Mouse (Mus musculus) thymus, adult 2 months (tissue): ENCODE measurements around the gene Abl1. TPM values are rescaled to one million over a fixed set of nuclear protein-coding genes. Genes with fewer than 3 reads are reported as not detected.
A peak's percentile ranks its signal among the peaks of the same experiment; 100 is the strongest.

Experiments used
- DNase-seq: peaks from one replicate; pipeline ENCODE4 v3.0.0; 2021
- H3K27ac ChIP-seq: fragments of 200-500 bp; 2 replicates; pipeline ENCODE4 v1.5.1; 2012; ENCODE audit warnings: low read length, control low read depth; ENCODE audit not compliant: control insufficient read depth, insufficient read depth
- H3K27me3 ChIP-seq: fragments of 200-500 bp; 2 replicates; pipeline ENCODE4 v1.6.1; 2012; ENCODE audit warnings: mild to moderate bottlenecking, low read length, moderate library complexity, mixed read lengths; ENCODE audit not compliant: control insufficient read depth, insufficient read depth
- H3K36me3 ChIP-seq: fragments of 200-500 bp; 2 replicates; pipeline ENCODE4 v1.6.1; 2012; ENCODE audit warnings: mild to moderate bottlenecking, low read length, moderate library complexity; ENCODE audit not compliant: control insufficient read depth, insufficient read depth
- H3K4me1 ChIP-seq: fragments of 200-500 bp; replicated peaks from 2 replicates; pipeline ENCODE4 v1.6.1; 2012; ENCODE audit warnings: low read length; ENCODE audit not compliant: control insufficient read depth, insufficient read depth
- H3K4me3 ChIP-seq: fragments of 200-500 bp; 2 replicates; pipeline ENCODE4 v1.5.1; 2012; ENCODE audit warnings: mild to moderate bottlenecking, low read length, control low read depth, moderate library complexity; ENCODE audit not compliant: control insufficient read depth, insufficient read depth
- CTCF ChIP-seq: fragments of 200-500 bp; IDR thresholded peaks from 2 replicates; pipeline ENCODE4 v1.5.1; 2012; ENCODE audit warnings: mild to moderate bottlenecking, control low read depth, low read length, moderate library complexity, borderline replicate concordance; ENCODE audit not compliant: control insufficient read depth, poor library complexity, insufficient read depth; ENCODE audit errors: extremely low read depth
- POLR2A ChIP-seq: fragments of 200-500 bp; IDR thresholded peaks from 2 replicates; pipeline ENCODE4 v1.6.1; 2012; ENCODE audit warnings: mild to moderate bottlenecking, low read length, control low read depth, moderate library complexity; ENCODE audit not compliant: control insufficient read depth, poor library complexity, insufficient read depth; ENCODE audit errors: extremely low read depth
- WGBS: fragments of 180-500 bp; shearing (Covaris S2); methylation state at CpG from one replicate; pipeline ENCODE4 v1.1.7; 2018; 5-methylcytosine and 5-hydroxymethylcytosine counted together
- polyA plus RNA-seq: library from polyadenylated mRNA; depleted of rRNA; stranded (reverse); fragments of >200 nt; gene quantifications from 2 replicates; pipeline ENCODE4 v1.2.3, GENCODE M21; 2012

The Abl1 gene
- polyA plus RNA-seq, 1 experiment, result 93.4 TPM

DNA sequence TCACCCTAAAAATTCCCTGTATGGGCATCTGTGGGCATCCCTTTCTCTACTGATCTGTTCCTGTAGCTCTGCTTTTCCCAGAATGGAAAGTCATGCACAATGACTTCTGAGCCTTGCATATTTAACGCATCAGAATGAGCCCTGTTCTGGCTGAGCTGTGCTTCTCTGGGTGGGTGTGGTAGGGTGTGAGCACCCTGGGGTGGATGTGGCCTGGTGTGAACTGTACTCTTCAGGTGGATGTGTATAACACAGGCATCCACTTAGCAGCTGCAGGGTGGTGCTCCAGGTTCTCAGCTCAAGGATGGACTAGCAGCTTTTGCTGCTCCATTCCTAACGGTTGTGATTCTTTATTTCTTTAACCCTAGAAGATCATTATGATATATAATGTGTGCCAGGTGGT lies 31.8 kb downstream of the Abl1 start:
- no peaks in the 10 kb centered on the region for H3K27me3 ChIP-seq
- no peak overlapping the region for H3K4me3 ChIP-seq
- WGBS, result 98% methylated on average over 2 of the region's 2 CpGs
- no peak overlapping the region for H3K27ac ChIP-seq
- DNase-seq, result no peak
- TF ChIP-seq POLR2A (no peak), CTCF (no peak)
- no peaks in the 10 kb centered on the region for H3K4me1 ChIP-seq
- H3K36me3 ChIP-seq, result no peaks in the 10 kb centered on the region

DNA sequence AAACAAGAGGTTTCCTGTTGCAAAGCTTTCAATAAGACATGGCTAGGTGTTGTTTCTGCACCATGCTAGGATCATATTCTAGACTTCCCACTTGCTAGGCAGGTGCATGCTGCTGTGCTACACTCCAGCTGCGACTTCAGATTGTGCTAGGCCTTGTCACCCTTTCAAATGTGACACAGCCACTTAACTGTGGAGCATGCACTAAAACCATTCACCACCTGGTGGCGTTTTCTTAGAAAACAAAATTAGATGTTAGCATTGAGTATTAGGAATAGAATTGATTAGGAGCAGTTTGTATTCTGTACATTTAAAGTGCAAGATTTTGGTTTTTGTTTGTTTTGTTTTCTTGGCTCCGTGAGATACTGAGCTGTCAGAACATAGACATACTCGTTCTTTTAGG lies 32.6 kb downstream of the Abl1 start:
- DNase-seq, result peak; percentile 5
- no peak for TF ChIP-seq POLR2A
- no peak for TF ChIP-seq CTCF
- no peak overlapping the region for H3K4me3 ChIP-seq
- H3K27me3 ChIP-seq, result no peaks in the 10 kb centered on the region
- WGBS, result 91% methylated on average over 4 of the region's 4 CpGs
- H3K36me3 ChIP-seq, result no peaks in the 10 kb centered on the region
- H3K4me1 ChIP-seq, result no peaks in the 10 kb centered on the region
- no peak overlapping the region for H3K27ac ChIP-seq

DNA sequence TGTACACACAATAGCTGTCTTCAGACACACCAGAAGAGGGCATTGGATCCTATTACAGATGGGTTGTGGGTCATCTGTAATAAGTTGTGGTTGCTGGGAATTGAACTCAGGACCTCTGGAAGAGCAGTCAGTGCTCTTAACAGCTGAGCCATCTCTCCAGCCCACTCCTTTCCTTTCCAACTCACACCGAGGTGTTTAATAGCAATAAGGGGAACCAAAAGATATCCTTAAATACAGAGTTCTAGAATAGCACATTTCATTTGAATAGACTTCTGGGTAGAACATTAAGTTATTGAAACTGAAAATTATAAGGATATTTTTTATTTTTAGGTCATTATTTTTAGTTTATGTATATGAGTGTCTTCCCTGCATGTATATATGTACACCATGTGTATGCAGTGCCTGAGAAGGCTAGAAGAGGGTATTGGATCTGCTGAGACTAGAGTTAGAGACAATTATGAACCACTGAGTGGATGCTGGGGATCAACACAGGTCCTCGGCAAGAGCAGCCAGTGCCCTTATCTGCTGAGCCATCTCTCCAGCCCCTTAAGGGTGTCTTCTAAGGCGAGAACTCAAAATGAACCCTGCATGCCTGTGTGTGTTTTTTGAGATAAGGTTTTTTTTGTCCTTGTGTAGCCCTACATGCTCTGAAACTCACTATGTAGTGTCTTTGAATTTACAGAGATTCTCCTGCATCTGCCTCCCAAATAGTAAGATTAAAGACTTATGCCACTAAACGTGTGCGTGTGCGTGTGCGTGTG lies 36.7 kb downstream of the Abl1 start:
- no peak overlapping the region for H3K4me3 ChIP-seq
- H3K36me3 ChIP-seq, result no peaks in the 10 kb centered on the region
- peaks cover 13% of the 10 kb centered on the region for H3K4me1 ChIP-seq
- no peak overlapping the region for H3K27ac ChIP-seq
- H3K27me3 ChIP-seq, result no peaks in the 10 kb centered on the region
- no peak for DNase-seq
- TF ChIP-seq CTCF (no peak), POLR2A (no peak)
- WGBS, result 89% methylated on average over 7 of the region's 7 CpGs

DNA sequence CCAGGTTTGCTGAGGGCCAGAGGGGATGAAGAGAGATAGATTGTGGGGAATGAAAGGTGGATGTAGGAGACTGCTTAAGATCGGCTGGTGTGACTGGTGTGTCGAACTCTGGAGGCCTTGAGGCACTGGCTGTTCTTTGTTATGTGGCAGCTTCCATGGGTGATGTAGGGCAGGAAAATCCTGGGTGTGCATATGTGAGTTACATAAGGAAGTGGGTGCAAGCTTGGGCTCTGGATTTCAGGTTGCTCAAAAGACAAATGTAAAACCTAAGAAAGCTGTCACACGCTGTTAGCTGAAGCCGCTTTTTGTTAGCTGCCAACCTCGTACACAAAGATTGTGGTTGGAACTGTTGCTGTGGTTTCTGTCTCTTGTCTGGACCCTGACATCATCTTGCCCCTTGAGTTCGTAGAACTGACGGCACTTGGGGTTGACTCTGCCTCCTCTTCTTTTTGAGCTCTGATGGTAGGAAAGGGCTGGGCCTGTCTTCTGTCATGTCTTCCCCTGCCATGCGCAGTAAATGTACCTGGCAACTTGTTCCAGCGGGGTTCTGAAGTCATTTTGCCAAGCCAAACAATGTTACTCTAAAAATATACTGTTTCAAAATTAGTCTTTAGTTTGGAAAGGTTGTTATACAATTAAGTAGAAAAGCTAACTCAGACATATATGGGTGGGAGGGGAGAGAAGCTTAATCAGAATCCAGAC lies 39.6 kb downstream of the Abl1 start:
- H3K27me3 ChIP-seq, result no peaks in the 10 kb centered on the region
- no peak for TF ChIP-seq POLR2A
- TF ChIP-seq CTCF, result no peak
- H3K4me1 ChIP-seq, result peaks cover 13% of the 10 kb centered on the region
- no peak overlapping the region for H3K4me3 ChIP-seq
- H3K27ac ChIP-seq, result no peak overlapping the region
- 41% methylated on average over 9 of the region's 9 CpGs for WGBS
- no peak for DNase-seq
- no peaks in the 10 kb centered on the region for H3K36me3 ChIP-seq

DNA sequence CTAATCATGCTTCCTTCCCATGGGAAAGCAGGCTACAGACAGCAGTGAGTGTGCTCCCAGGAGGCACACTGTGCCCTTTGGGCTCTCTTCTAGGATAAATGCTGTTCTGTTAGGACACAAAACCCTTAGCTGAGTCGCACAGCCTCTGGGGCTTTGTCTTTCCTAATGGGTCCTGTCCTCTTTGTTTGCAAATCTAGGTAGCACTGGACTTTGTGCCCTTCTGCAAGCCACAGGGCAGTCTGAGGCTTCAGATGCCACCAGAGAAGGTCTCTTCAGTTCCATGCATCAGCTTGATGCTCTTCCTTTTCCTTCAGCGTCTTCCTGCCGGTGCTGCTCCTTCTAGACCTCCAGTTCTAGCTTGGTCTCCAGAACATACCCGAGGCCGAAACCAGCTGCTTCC lies 42.5 kb downstream of the Abl1 start:
- Histone ChIP-seq H3K27me3 (no peaks in the 10 kb centered on the region), H3K36me3 (no peaks in the 10 kb centered on the region), H3K4me1 (peaks cover 13% of the 10 kb centered on the region), H3K4me3 (no peak overlapping the region), H3K27ac (no peak overlapping the region)
- WGBS, result 74% methylated on average over 5 of the region's 5 CpGs
- no peak for DNase-seq
- TF ChIP-seq CTCF (no peak), POLR2A (no peak)

DNA sequence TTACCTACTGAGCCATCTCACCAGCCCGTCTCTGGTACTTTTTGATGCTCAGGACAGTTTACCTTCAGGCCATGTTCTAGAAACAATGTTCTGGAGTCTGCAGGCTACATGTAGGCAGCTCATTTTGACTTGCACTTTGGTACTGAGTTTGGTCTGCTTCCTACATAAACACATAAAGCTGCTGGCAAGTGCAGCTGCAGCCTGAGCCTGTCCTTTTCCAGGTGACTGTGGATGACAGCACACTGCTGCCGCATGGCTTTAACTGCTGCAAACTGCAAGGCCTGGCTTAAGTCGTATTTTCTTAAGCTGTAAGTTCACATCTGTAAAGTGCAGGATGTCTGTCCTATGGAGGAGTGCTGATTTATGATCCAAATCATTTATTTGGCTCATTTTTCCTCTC lies 44.3 kb downstream of the Abl1 start:
- DNase-seq, result no peak
- no peak for TF ChIP-seq CTCF
- TF ChIP-seq POLR2A, result no peak
- H3K36me3 ChIP-seq, result no peaks in the 10 kb centered on the region
- no peaks in the 10 kb centered on the region for H3K27me3 ChIP-seq
- WGBS, result 95% methylated on average over 3 of the region's 3 CpGs
- H3K27ac ChIP-seq, result no peak overlapping the region
- no peak overlapping the region for H3K4me3 ChIP-seq
- peaks cover 4% of the 10 kb centered on the region; the same call in 1 of the 2 replicates for H3K4me1 ChIP-seq
